Mouse (Mus musculus): ENCODE measurements around the gene Cyp4f18. TPM values are rescaled to one million over a fixed set of nuclear protein-coding genes. Genes with fewer than 3 reads are reported as not detected.
"Not testable (repeated sequence)": the region's sequence is repeated elsewhere in the genome, so short reads cannot be mapped to it uniquely, and the experiment has no call there.

Gene Cyp4f18
- total and polyA plus RNA-seq, 3 experiments: 0.10 TPM; not detected in 2

DNA sequence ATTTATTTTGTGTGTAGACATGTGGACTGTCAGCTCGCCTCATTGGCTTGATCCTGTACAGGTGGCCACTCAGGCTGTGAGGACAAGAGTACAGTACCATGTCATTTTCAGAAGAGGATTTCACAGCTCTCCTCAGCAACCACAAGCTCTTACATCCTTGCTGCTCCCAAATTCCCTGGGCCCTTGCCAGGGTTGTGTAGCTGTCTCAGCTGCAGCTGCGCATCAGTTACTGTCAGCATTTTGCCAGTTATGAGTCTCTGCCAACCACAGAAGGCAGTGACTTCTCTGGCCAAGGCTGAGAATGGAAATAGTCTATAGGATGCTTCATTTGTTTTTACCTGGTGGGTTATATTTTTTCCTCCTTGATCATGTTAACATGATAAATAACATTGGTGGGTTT is 8.7 kb upstream of the Cyp4f18 start:
- Histone ChIP-seq H3K27me3 (ENCODE audit: insufficient read depth, low read length) (no peaks in the 10 kb centered on the region), H3K9me3 (replicated peaks) (no peaks in the 10 kb centered on the region), H3K4me1 (ENCODE audit: insufficient read depth, low read depth, low read length) (no peaks in the 10 kb centered on the region), H3K4me3 (ENCODE audit: low read depth, low read length) (no peak overlapping the region), H3K36me3 (replicated peaks) (no peaks in the 10 kb centered on the region)
- ATAC-seq (ENCODE audit: extremely low read depth, insufficient number of reproducible peaks, low FRiP score, poor library complexity, severe bottlenecking) (no peak), DNase-seq (ENCODE audit: low spot score) (no peak)
- no peak for TF ChIP-seq GATA2 (IDR thresholded peaks at IDR 0.05; ENCODE audit: borderline replicate concordance, low read depth, low read length)
- TF ChIP-seq GATA1 (IDR thresholded peaks at IDR 0.05; ENCODE audit: borderline replicate concordance, low read length): no peak
- no peak for TF ChIP-seq TAL1 (conservative IDR thresholded peaks at IDR 0.05; ENCODE audit: low read depth, low read length)

DNA sequence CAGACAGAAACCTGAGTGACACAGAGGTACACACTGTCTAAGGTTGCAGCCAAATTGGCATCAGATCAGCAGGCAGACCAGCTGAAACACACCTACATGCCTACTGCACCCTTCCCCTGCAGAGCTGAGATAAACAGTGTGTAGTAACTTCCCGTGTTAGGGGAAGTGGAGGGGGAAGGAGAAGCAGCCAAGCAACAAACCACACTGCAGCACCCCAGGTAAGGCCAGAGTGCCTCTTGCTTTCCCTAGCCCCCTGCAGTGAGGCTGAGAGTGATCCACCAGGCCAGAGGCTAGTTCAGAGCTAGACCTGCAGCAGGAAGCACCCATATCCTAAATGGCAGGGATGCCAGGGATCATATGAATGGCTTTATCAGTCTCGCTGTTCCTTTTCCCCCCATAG is 7.9 kb upstream of the Cyp4f18 start:
- H3K4me3 ChIP-seq (ENCODE audit: low read depth, low read length); ATAC-seq (ENCODE audit: extremely low read depth, insufficient number of reproducible peaks, low FRiP score, poor library complexity, severe bottlenecking); H3K36me3 ChIP-seq (replicated peaks); H3K27me3 ChIP-seq (ENCODE audit: insufficient read depth, low read length); DNase-seq (ENCODE audit: low spot score); H3K4me1 ChIP-seq (ENCODE audit: insufficient read depth, low read depth, low read length); H3K9me3 ChIP-seq (replicated peaks): not testable (repeated sequence)

DNA sequence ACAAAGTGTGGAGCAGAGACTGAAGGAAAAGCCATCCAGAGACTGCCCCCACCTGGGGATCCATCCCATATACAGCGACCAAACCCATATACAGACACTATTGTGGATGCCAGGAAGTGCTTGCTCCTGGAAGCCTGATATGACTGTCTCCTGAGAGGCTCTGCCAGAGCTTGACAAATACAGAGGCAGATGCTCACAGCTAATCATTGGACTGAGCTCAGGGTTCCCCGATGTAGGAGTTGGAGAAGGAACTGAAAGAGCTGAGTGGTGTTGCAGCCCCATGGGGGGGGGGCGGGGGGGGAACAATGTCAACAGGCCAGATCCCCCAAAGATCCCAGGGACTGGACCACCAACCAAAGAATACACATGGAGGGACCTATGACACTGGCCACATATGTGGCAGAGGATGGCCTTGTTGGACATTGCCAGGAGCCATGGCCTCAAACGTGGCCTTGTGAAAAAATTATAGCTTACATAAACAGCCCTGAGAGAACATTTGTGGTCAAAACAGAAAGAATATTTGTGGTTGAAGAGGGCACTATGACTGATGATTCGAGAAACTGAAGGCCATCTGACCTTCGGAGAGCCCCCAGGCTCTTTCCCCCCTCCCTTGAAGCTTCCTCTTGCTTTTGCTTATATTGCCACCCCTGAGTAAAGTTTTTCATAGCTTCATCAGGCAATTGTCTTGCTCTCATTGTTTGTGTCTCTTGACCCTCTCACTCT is 4.2 kb upstream of the Cyp4f18 start:
- H3K4me3 ChIP-seq (ENCODE audit: low read depth, low read length); ATAC-seq (ENCODE audit: extremely low read depth, insufficient number of reproducible peaks, low FRiP score, poor library complexity, severe bottlenecking); H3K4me1 ChIP-seq (ENCODE audit: insufficient read depth, low read depth, low read length); H3K27me3 ChIP-seq (ENCODE audit: insufficient read depth, low read length); DNase-seq (ENCODE audit: low spot score); H3K9me3 ChIP-seq (replicated peaks); H3K36me3 ChIP-seq (replicated peaks): not testable (repeated sequence)

DNA sequence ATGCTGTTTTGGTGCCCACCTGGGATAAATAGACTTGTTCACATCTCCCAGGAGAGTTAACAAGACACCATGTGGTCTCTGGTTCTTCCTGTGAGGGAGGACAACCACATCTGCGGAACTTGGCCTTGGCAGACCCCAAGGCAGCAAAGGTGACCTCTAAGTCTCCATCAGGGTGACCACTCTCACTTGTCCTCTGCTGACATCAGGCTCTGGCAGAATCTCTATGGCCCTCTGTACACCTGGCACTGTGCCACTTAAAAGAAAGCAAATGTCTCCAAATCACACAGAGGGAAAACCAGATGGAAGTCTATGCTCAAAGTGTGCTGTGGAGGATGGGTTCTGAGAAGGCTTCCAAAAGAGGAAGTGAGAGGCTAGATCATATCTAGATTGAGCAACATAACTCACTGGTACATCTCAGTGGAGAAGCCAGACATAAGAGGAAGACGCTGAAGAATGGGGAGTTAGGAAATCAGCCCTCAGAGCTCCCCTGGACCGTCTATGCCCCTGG is 1.2 kb downstream of the Cyp4f18 start:
- TF ChIP-seq POLR2AphosphoS5 (IDR thresholded peaks at IDR 0.05; ENCODE audit: insufficient replicate concordance, low read depth, low read length) (no peak), CTCF (IDR thresholded peaks at IDR 0.05; ENCODE audit: low read depth, low read length) (no peak), TAL1 (conservative IDR thresholded peaks at IDR 0.05; ENCODE audit: low read depth, low read length) (no peak), GATA2 (IDR thresholded peaks at IDR 0.05; ENCODE audit: borderline replicate concordance, low read depth, low read length) (no peak), GATA1 (IDR thresholded peaks at IDR 0.05; ENCODE audit: borderline replicate concordance, low read length) (no peak)
- H3K36me3 ChIP-seq (replicated peaks): no peaks in the 10 kb centered on the region
- DNase-seq (ENCODE audit: low spot score) (peak; percentile 4), ATAC-seq (ENCODE audit: extremely low read depth, insufficient number of reproducible peaks, low FRiP score, poor library complexity, severe bottlenecking) (no peak)
- H3K27me3 ChIP-seq (ENCODE audit: insufficient read depth, low read length): no peaks in the 10 kb centered on the region; the same call in 1 of the 2 replicates
- no peak overlapping the region for H3K4me3 ChIP-seq (ENCODE audit: low read depth, low read length)
- peaks cover 9% of the 10 kb centered on the region; the same call in 1 of the 2 replicates for H3K4me1 ChIP-seq (ENCODE audit: insufficient read depth, low read depth, low read length)
- H3K9me3 ChIP-seq (replicated peaks): no peaks in the 10 kb centered on the region

DNA sequence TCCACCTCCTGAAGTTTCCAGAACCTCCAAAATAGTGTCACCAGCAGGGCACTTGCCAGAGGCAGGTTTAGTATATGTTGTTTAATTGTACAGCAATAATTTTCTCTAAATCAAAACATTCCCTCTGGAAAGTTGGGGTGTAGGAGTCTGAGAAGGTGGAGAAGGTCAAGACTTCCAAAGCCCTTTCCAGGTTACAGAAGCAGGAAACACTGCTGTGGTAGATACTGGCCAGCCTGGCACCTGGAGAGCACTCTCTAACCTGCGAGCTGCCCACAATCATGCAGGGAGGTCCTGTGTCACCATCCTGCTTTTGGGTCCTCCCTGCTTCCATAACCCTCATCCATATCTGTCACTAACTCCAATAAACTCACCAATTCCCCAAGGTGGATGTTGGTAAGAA is 2.7 kb downstream of the Cyp4f18 start:
- peaks cover 13% of the 10 kb centered on the region for H3K4me1 ChIP-seq (ENCODE audit: insufficient read depth, low read depth, low read length)
- H3K27me3 ChIP-seq (ENCODE audit: insufficient read depth, low read length): peaks cover 3% of the 10 kb centered on the region; the same call in 1 of the 2 replicates
- ATAC-seq (ENCODE audit: extremely low read depth, insufficient number of reproducible peaks, low FRiP score, poor library complexity, severe bottlenecking) (no peak), DNase-seq (ENCODE audit: low spot score) (no peak)
- TF ChIP-seq GATA1 (IDR thresholded peaks at IDR 0.05; ENCODE audit: borderline replicate concordance, low read length) (no peak), CTCF (IDR thresholded peaks at IDR 0.05; ENCODE audit: low read depth, low read length) (no peak), GATA2 (IDR thresholded peaks at IDR 0.05; ENCODE audit: borderline replicate concordance, low read depth, low read length) (no peak), POLR2AphosphoS5 (IDR thresholded peaks at IDR 0.05; ENCODE audit: insufficient replicate concordance, low read depth, low read length) (no peak), TAL1 (conservative IDR thresholded peaks at IDR 0.05; ENCODE audit: low read depth, low read length) (no peak)
- no peaks in the 10 kb centered on the region for H3K36me3 ChIP-seq (replicated peaks)
- no peaks in the 10 kb centered on the region for H3K9me3 ChIP-seq (replicated peaks)
- H3K4me3 ChIP-seq (ENCODE audit: low read depth, low read length): no peak overlapping the region

DNA sequence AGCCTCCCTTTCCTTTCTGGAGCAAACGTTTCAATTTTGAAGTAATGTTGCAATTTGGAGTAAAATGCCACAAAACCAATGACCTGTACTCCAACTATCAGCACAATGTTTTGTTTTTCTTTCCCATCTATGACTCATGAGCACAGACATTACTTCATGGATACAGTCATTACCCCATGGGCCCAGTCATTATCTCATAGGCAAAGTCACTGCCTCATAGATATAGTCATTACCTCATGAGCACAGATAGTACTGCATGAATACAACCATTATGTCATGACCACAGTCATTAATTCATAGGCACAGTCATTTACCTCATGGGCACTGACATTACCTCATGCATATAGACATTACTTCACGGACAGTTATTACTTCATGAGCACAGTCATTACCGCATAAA is 3.5 kb downstream of the Cyp4f18 start:
- Histone ChIP-seq H3K4me1 (ENCODE audit: insufficient read depth, low read depth, low read length) (peaks cover 13% of the 10 kb centered on the region), H3K4me3 (ENCODE audit: low read depth, low read length) (no peak overlapping the region), H3K9me3 (replicated peaks) (no peaks in the 10 kb centered on the region), H3K27me3 (ENCODE audit: insufficient read depth, low read length) (peaks cover 3% of the 10 kb centered on the region; the same call in 1 of the 2 replicates), H3K36me3 (replicated peaks) (no peaks in the 10 kb centered on the region)
- DNase-seq (ENCODE audit: low spot score): no peak
- ATAC-seq (ENCODE audit: extremely low read depth, insufficient number of reproducible peaks, low FRiP score, poor library complexity, severe bottlenecking): no peak
- TF ChIP-seq POLR2AphosphoS5 (IDR thresholded peaks at IDR 0.05; ENCODE audit: insufficient replicate concordance, low read depth, low read length): no peak
- TF ChIP-seq GATA1 (IDR thresholded peaks at IDR 0.05; ENCODE audit: borderline replicate concordance, low read length): no peak
- no peak for TF ChIP-seq GATA2 (IDR thresholded peaks at IDR 0.05; ENCODE audit: borderline replicate concordance, low read depth, low read length)
- no peak for TF ChIP-seq CTCF (IDR thresholded peaks at IDR 0.05; ENCODE audit: low read depth, low read length)
- no peak for TF ChIP-seq TAL1 (conservative IDR thresholded peaks at IDR 0.05; ENCODE audit: low read depth, low read length)

DNA sequence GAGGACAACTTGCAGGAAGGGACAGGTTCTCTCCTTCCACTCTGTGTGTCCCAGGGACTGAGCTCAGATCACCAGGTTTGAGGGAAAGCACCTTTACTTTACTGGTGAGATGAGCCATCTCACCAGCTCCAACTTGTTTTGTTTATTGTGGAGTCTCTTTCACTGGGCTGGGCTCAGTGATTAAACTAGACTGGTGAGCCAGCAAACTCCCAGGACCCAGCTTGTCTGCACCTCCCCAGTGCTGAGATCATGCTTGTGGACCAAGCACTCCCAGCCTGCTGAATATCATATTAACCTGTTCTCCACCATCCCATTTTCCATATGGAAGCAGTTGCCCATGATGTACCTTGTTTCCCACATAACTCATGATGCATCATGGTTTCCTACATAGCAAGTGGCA is 6.5 kb downstream of the Cyp4f18 start:
- Histone ChIP-seq H3K4me1 (ENCODE audit: insufficient read depth, low read depth, low read length) (peaks cover 4% of the 10 kb centered on the region; the same call in 1 of the 2 replicates), H3K9me3 (replicated peaks) (no peaks in the 10 kb centered on the region), H3K27me3 (ENCODE audit: insufficient read depth, low read length) (0 out of 2 replicates have a peak, but pooled peaks cover 3% of the 10 kb centered on the region), H3K36me3 (replicated peaks) (no peaks in the 10 kb centered on the region), H3K4me3 (ENCODE audit: low read depth, low read length) (no peak overlapping the region)
- DNase-seq (ENCODE audit: low spot score) (no peak), ATAC-seq (ENCODE audit: extremely low read depth, insufficient number of reproducible peaks, low FRiP score, poor library complexity, severe bottlenecking) (no peak)
- TF ChIP-seq TAL1 (conservative IDR thresholded peaks at IDR 0.05; ENCODE audit: low read depth, low read length) (no peak), POLR2AphosphoS5 (IDR thresholded peaks at IDR 0.05; ENCODE audit: insufficient replicate concordance, low read depth, low read length) (no peak), CTCF (IDR thresholded peaks at IDR 0.05; ENCODE audit: low read depth, low read length) (no peak)
